Mouse (Mus musculus): Measurements from ENCODE around the gene Pld3. TPM values are rescaled to one million over a fixed set of nuclear protein-coding genes. Genes with fewer than 3 reads are reported as not detected.

Pld3 gene
- polyA plus RNA-seq, 1 experiment from 2014 or later = 62.5 TPM

DNA sequence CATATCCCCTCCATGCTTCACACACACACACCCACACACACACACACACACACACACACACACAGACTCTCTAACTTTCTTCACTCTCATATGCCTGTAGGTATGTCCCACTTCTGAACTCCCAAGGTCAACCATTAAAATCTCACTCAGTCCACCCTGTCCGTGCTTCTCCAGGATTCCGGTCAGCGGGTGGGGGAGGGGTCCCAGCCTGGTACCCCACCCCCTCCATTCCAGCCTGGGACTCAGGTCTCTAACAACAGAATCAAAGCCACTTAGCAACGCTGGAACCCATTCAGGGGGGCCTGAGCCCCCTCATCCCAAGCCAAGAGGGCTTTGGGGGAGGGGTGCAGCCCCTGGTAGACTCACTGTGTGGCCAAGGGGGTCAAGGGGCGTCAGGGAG, 30.1 kb downstream of the Pld3 start, which contains the start of gene Hipk4:
Hipk4 (plus strand) TSS at position 301 of the 400 bp plus-strand sequence.
- no peaks in the 10 kb centered on the region for H3K4me1 ChIP-seq (ENCODE audit: control insufficient read depth, insufficient read depth, low read length)
- H3K4me2 ChIP-seq = no peak within 1 kb of the TSS
- no peak within 1 kb of the TSS for H3K4me3 ChIP-seq (ENCODE audit: low read depth, low read length)
- H3K27me3 ChIP-seq (ENCODE audit: control insufficient read depth, insufficient read depth, low read length) = no peaks in the 10 kb centered on the region
- H3K36me3 ChIP-seq (ENCODE audit: control insufficient read depth, insufficient read depth, low read length) = no peaks in the 10 kb centered on the region
- no peak within 1 kb of the TSS for H3K27ac ChIP-seq (ENCODE audit: low read depth, low read length)
- no peaks in the 10 kb centered on the region for H3K9me3 ChIP-seq (ENCODE audit: control insufficient read depth, low read length)
- ATAC-seq (ENCODE audit: low FRiP score) = no peak
- DNase-seq (ENCODE audit: low spot score, missing footprints) = peak; percentile 54
- WGBS = 56% methylated on average over 5 of the region's 5 CpGs
- no peak within 1 kb of the TSS for H3K9ac ChIP-seq (ENCODE audit: low read length)

DNA sequence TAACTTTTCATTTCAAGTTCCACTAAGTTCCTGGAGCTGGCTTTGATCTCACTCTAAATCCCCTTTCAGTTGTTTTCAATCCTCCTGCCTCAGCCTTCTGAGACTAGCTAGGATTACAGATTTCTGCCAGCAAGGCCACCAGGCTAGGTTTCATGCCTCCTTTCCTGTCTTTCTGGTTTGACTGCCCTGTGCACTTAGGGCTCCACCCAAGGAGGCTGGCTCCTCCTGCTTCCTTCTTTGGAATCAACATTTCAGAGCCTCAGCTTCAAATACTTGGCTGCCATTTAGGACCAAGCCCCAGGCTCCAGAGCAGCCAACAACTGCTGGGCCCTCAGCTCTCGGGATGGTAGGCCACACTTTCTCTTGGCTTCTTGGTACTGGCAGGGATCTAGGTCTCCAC, 32.4 kb downstream of the Pld3 start:
- H3K4me3 ChIP-seq (ENCODE audit: low read depth, low read length) = no peak overlapping the region
- H3K4me1 ChIP-seq (ENCODE audit: control insufficient read depth, insufficient read depth, low read length) = no peaks in the 10 kb centered on the region
- H3K36me3 ChIP-seq (ENCODE audit: control insufficient read depth, insufficient read depth, low read length) = no peaks in the 10 kb centered on the region
- H3K27ac ChIP-seq (ENCODE audit: low read depth, low read length) = no peak overlapping the region
- H3K27me3 ChIP-seq (ENCODE audit: control insufficient read depth, insufficient read depth, low read length) = no peaks in the 10 kb centered on the region
- H3K9ac ChIP-seq (ENCODE audit: low read length) = no peak overlapping the region
- no peaks in the 10 kb centered on the region for H3K9me3 ChIP-seq (ENCODE audit: control insufficient read depth, low read length)
- 80% methylated on average over 1 of the region's 1 CpGs for WGBS
- ATAC-seq (ENCODE audit: low FRiP score) (no peak), DNase-seq (ENCODE audit: low spot score, missing footprints) (peak; percentile 37)
- H3K4me2 ChIP-seq = no peak overlapping the region

- H3K4me2 ChIP-seq = no peak overlapping the region
- no peaks in the 10 kb centered on the region for H3K36me3 ChIP-seq (ENCODE audit: control insufficient read depth, insufficient read depth, low read length)
- no peak overlapping the region for H3K4me3 ChIP-seq (ENCODE audit: low read depth, low read length)
- DNase-seq (ENCODE audit: low spot score, missing footprints) (peak; percentile 35), ATAC-seq (ENCODE audit: low FRiP score) (no peak)
- H3K27me3 ChIP-seq (ENCODE audit: control insufficient read depth, insufficient read depth, low read length) = no peaks in the 10 kb centered on the region
- H3K4me1 ChIP-seq (ENCODE audit: control insufficient read depth, insufficient read depth, low read length) = no peaks in the 10 kb centered on the region
- no peak overlapping the region for H3K9ac ChIP-seq (ENCODE audit: low read length)
- H3K27ac ChIP-seq (ENCODE audit: low read depth, low read length) = no peak overlapping the region
- H3K9me3 ChIP-seq (ENCODE audit: control insufficient read depth, low read length) = no peaks in the 10 kb centered on the region
Observed at GRCm38 (mm10) chr7:27520104-27520503, 32.9 kb downstream of the Pld3 start.

DNA sequence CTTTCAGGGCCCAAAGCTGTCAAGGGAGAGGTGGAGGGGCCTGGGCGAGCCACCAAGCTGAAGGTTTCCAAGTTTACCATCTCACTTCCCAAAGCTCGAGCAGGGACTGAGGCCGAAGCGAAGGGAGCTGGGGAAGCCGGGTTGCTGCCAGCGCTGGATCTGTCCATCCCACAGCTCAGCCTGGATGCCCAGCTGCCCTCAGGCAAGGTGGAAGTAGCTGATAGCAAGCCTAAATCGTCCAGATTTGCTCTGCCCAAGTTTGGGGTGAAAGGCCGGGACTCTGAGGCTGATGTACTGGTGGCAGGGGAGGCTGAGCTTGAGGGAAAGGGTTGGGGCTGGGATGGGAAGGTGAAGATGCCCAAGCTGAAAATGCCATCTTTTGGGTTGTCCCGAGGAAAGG, 34.7 kb downstream of the Pld3 start:
- Histone ChIP-seq H3K4me1 (ENCODE audit: control insufficient read depth, insufficient read depth, low read length) (no peaks in the 10 kb centered on the region), H3K4me2 (no peak overlapping the region), H3K9me3 (ENCODE audit: control insufficient read depth, low read length) (no peaks in the 10 kb centered on the region), H3K4me3 (ENCODE audit: low read depth, low read length) (no peak overlapping the region), H3K9ac (ENCODE audit: low read length) (no peak overlapping the region), H3K27ac (ENCODE audit: low read depth, low read length) (no peak overlapping the region), H3K36me3 (ENCODE audit: control insufficient read depth, insufficient read depth, low read length) (no peaks in the 10 kb centered on the region), H3K27me3 (ENCODE audit: control insufficient read depth, insufficient read depth, low read length) (no peaks in the 10 kb centered on the region)
- WGBS = 85% methylated on average over 9 of the region's 9 CpGs
- DNase-seq (ENCODE audit: low spot score, missing footprints) (peak; percentile 65), ATAC-seq (ENCODE audit: low FRiP score) (no peak)

- Histone ChIP-seq H3K4me3 (ENCODE audit: low read depth, low read length) (no peak overlapping the region), H3K27ac (ENCODE audit: low read depth, low read length) (no peak overlapping the region), H3K36me3 (ENCODE audit: control insufficient read depth, insufficient read depth, low read length) (no peaks in the 10 kb centered on the region), H3K9ac (ENCODE audit: low read length) (no peak overlapping the region), H3K4me1 (ENCODE audit: control insufficient read depth, insufficient read depth, low read length) (no peaks in the 10 kb centered on the region), H3K4me2 (no peak overlapping the region), H3K27me3 (ENCODE audit: control insufficient read depth, insufficient read depth, low read length) (no peaks in the 10 kb centered on the region), H3K9me3 (ENCODE audit: control insufficient read depth, low read length) (no peaks in the 10 kb centered on the region)
- ATAC-seq (ENCODE audit: low FRiP score) (no peak), DNase-seq (ENCODE audit: low spot score, missing footprints) (peak; percentile 62)
- 79% methylated on average over 9 of the region's 9 CpGs for WGBS
Observed at GRCm38 (mm10) chr7:27514961-27515360, 38.1 kb downstream of the Pld3 start.

DNA sequence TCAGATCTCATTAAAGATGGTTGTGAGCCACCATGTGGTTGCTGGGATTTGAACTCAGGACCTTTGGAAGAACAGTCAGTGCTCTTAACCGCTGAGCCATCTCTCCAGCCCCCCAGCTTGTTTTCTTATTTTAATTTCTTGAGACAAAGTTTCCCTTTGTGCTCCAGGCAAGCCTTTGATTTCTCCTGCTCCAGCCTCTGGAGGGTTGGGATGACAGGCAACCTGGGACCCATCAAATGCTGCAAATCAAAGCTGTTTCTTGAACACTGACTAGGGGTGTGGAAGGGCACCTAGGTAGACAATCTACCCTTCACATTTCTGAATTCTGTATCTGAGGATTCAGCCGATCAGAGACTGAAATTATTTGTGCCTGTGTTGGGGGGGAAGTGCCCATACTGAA, 42.2 kb downstream of the Pld3 start:
- WGBS = 86% methylated on average over 2 of the region's 2 CpGs
- Histone ChIP-seq H3K4me2 (no peak overlapping the region), H3K9ac (ENCODE audit: low read length) (no peak overlapping the region), H3K9me3 (ENCODE audit: control insufficient read depth, low read length) (no peaks in the 10 kb centered on the region), H3K27me3 (ENCODE audit: control insufficient read depth, insufficient read depth, low read length) (no peaks in the 10 kb centered on the region), H3K27ac (ENCODE audit: low read depth, low read length) (no peak overlapping the region), H3K36me3 (ENCODE audit: control insufficient read depth, insufficient read depth, low read length) (no peaks in the 10 kb centered on the region), H3K4me1 (ENCODE audit: control insufficient read depth, insufficient read depth, low read length) (peaks cover 8% of the 10 kb centered on the region; the same call in 1 of the 2 replicates), H3K4me3 (ENCODE audit: low read depth, low read length) (no peak overlapping the region)
- no peak for ATAC-seq (ENCODE audit: low FRiP score)
- DNase-seq (ENCODE audit: low spot score, missing footprints) = no peak

DNA sequence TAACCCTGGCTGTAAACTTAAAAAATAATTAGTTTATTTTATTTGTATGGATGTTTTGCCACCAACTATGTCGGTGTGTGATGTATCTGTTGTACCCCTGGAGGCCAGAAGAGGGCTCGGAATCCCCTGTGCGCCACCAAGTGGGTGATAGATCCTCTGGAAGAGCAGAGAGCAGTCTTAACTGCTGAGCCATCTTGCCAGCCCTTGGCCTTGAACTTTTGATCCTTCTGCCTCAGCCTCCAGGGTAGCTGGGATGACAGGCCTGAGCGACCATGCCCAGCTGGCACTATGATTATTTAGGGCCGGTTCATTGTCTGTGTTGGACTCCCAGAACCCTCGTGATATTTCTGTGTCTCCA, 44.4 kb downstream of the Pld3 start:
- 28% methylated on average over 6 of the region's 6 CpGs for WGBS
- H3K4me1 ChIP-seq (ENCODE audit: control insufficient read depth, insufficient read depth, low read length) = peaks cover 8% of the 10 kb centered on the region; the same call in 1 of the 2 replicates
- ATAC-seq (ENCODE audit: low FRiP score) (peak; percentile 50), DNase-seq (ENCODE audit: low spot score, missing footprints) (peak; percentile 88)
- peak overlapping the region; percentile 64 for H3K4me2 ChIP-seq
- H3K27me3 ChIP-seq (ENCODE audit: control insufficient read depth, insufficient read depth, low read length) = no peaks in the 10 kb centered on the region
- H3K9ac ChIP-seq (ENCODE audit: low read length) = no peak overlapping the region
- H3K27ac ChIP-seq (ENCODE audit: low read depth, low read length) = peak overlapping the region; percentile 30; the same call in 1 of the 2 replicates
- H3K36me3 ChIP-seq (ENCODE audit: control insufficient read depth, insufficient read depth, low read length) = no peaks in the 10 kb centered on the region
- H3K9me3 ChIP-seq (ENCODE audit: control insufficient read depth, low read length) = no peaks in the 10 kb centered on the region
- H3K4me3 ChIP-seq (ENCODE audit: low read depth, low read length) = peak overlapping the region; percentile 47; the same call in 1 of the 2 replicates

DNA sequence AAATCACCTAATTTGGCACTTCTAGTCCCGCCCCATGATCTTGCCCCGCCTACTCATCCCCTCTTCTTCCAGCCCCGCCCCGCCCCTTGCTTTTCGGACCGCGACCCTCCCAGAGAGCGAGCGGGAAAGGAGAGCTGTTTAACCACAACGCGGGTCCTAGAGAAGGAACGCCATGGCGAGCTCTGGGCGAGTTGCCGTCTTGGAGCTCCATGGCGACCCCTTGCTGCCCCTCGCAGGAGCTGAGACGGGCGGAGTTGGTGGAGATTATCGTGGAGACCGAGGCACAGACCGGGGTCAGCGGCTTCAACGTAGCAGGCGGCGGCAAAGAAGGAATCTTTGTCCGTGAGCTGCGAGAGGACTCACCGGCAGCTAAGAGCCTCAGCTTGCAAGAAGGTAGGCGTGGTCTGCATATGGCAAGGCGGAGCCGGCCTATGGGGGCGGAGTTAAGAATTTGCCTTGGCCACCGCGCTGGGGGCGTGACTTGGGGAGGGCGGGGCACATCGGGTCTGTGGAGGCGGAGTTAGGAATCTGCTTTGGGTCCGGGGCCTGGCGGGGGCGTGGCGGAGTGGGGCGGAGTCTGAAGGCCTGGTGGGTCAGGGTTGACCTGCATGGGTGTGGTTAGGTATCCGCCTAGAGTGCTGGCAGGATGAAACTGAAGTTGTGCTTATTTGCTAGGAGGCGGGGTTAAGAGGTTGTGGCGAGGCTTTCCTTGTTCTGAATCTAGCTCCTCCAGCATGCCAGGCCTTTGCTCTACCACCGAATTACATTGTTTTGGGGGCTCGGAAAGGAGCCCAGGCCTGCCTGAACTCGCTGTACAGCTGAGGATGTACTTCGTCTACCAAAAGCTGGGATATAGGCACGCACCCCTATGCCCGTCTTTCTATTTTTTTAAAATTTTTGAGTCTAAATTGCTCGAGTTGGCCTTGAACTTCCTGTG, 45.0 kb downstream of the Pld3 start:
- under 1% methylated on average over 53 of the region's 54 CpGs for WGBS
- Histone ChIP-seq H3K4me1 (ENCODE audit: control insufficient read depth, insufficient read depth, low read length) (peaks cover 8% of the 10 kb centered on the region; the same call in 1 of the 2 replicates), H3K9me3 (ENCODE audit: control insufficient read depth, low read length) (no peaks in the 10 kb centered on the region), H3K4me2 (peak overlapping the region; percentile 64), H3K4me3 (ENCODE audit: low read depth, low read length) (peak overlapping the region; percentile 47), H3K9ac (ENCODE audit: low read length) (peak overlapping the region; percentile 75), H3K36me3 (ENCODE audit: control insufficient read depth, insufficient read depth, low read length) (no peaks in the 10 kb centered on the region), H3K27me3 (ENCODE audit: control insufficient read depth, insufficient read depth, low read length) (no peaks in the 10 kb centered on the region), H3K27ac (ENCODE audit: low read depth, low read length) (peak overlapping the region; percentile 93)
- ATAC-seq (ENCODE audit: low FRiP score) = peak; percentile 94
- DNase-seq (ENCODE audit: low spot score, missing footprints) = peak; percentile 100

DNA sequence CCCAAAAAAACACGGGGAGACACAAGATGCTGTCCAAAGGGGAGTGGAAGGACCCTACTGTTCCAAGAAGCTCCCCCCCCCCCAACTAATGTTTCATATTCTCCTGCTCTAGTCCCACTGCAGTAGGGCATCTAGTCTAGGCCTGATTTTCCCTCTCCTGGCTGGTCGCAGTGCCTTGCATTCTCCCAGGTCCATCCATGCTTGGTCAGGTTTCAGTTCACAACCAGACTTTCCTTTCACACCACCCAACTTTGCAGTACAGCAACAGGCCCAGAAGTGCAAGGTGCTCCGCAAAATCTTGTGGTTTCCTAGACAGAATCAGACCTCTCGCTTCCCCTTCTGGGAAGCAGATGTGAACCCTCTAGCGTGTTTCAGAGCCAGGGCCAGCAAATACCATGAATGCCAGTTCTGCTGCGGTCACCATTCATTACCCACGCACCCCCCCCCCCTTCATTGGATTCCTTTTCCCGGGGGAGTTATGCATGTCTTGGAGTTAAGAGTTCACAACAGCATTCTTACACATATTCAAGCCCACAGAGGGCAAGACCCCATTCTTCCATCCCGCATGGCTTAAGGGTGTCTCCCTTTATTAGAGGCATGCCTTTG, 46.1 kb downstream of the Pld3 start:
- ATAC-seq (ENCODE audit: low FRiP score) = no peak
- peaks cover 8% of the 10 kb centered on the region; the same call in 1 of the 2 replicates for H3K4me1 ChIP-seq (ENCODE audit: control insufficient read depth, insufficient read depth, low read length)
- H3K4me2 ChIP-seq = peak overlapping the region; percentile 64; the same call in 1 of the 2 replicates
- no peaks in the 10 kb centered on the region for H3K27me3 ChIP-seq (ENCODE audit: control insufficient read depth, insufficient read depth, low read length)
- DNase-seq (ENCODE audit: low spot score, missing footprints) = peak; percentile 87
- H3K36me3 ChIP-seq (ENCODE audit: control insufficient read depth, insufficient read depth, low read length) = no peaks in the 10 kb centered on the region
- H3K9me3 ChIP-seq (ENCODE audit: control insufficient read depth, low read length) = no peaks in the 10 kb centered on the region
- no peak overlapping the region for H3K9ac ChIP-seq (ENCODE audit: low read length)
- 46% methylated on average over 9 of the region's 9 CpGs for WGBS
- H3K27ac ChIP-seq (ENCODE audit: low read depth, low read length) = no peak overlapping the region
- H3K4me3 ChIP-seq (ENCODE audit: low read depth, low read length) = peak overlapping the region; percentile 47; the same call in 1 of the 2 replicates

Data from midbrain, embryonic 11.5 days (tissue).